Mouse (Mus musculus) cerebellum, adult 2 months (tissue): ENCODE measurements around the gene Srebf1.

Experiments used
- CTCF ChIP-seq: fragments of 200-500 bp; IDR thresholded peaks from 2 replicates; pipeline ENCODE4 v1.5.1; 2011; ENCODE audit warnings: low read depth, mild to moderate bottlenecking, control low read depth, low read length, moderate library complexity, borderline replicate concordance; ENCODE audit not compliant: insufficient read depth
- POLR2A ChIP-seq: fragments of 200-500 bp; IDR thresholded peaks from 2 replicates; pipeline ENCODE4 v1.6.1; 2011; ENCODE audit warnings: low read length, control low read depth, borderline replicate concordance; ENCODE audit not compliant: insufficient read depth

- no peak for TF ChIP-seq CTCF
- TF ChIP-seq POLR2A = no peak
These were observed 61.8 kb downstream of the Srebf1 start for GRCm38 (mm10) chr11:60160454-60161114.
